Mouse (Mus musculus): ENCODE measurements around the gene Serpina3i. TPM values are rescaled to one million over a fixed set of nuclear protein-coding genes. Genes with fewer than 3 reads are reported as not detected.
"Not testable (repeated sequence)": the region's sequence is repeated elsewhere in the genome, so short reads cannot be mapped to it uniquely, and the experiment has no call there.

Serpina3i gene
- not detected in 2 replicates for total RNA-seq (2014; fragmentation: Nextera tagmentation)
- total RNA-seq (2017) = not detected in 2 replicates

DNA sequence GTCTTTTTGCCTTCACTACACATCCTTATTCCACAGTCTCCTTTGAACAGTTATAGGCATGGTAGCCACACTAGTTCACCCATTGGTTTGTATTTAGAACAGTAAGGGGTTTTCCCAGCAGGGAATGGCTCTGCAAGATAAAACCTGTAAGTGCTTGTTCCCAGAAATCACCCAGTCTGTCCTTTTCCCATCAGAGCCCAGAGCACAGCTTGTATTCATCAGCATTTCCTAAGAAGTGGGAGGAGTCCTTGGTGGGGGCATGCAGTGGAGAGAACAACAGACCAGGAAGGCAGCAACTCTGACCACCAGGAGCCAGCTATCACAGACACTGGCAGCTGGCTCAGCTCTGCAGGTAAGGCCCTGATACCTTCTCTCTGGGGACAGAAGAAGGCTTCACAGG lies at the start of gene Serpina3i:
Gene Serpina3i, plus strand, starts transcription at position 260 of the 400 bp plus-strand sequence.
- no peak for ATAC-seq (replicated peaks; ENCODE audit: poor library complexity, severe bottlenecking)

DNA sequence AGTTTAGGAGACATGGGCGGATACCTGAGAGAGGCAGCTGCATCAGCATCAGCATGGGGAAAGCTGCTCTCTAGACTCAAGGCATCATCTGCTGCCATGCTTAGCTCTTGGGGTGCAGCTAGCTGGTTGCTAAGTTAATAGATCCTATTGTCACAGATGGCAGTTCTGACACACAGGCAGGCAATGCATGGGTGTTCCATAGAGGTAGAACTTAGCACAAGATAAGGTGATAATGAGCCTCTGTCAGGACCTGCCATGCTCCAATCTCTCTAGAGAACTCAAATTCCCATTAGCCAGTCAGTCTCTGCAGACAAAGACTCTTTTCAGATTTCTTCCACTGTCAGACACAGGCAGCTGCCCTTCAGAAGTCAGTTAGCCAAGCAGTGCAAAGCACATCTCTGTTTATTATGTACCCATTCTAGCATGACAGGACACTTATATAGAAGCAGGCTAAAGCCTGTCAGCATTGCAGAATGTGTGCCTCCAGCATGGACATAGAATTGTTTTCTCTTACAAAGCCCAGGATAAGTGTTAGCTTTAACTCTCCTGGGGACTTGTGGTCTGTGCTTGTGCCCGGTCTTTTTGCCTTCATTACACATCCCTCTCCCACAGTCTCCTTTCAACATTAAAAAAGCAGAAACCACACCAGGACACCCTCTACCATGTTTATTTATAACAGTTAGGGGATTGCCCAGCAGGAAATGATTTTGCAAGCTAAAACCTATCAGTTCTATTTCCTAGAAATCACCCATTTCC lies 49.1 kb upstream of the Serpina3i start:
- ATAC-seq (replicated peaks; ENCODE audit: poor library complexity, severe bottlenecking) = peak; percentile 89

DNA sequence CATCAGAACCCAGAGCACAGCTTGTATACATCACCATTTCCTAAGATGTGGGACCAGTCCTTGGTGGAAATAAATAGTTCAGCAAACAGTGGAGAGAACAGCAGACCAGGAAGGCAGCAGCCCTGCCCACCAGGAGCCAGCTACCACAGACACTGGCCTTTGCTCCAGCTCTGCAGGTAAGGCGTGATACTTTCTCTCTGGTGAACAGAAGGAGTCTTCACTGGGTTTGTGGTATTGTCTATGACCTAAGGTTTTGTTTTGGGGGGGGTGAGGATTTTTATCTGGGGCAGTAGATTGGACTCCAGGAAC lies 48.5 kb upstream of the Serpina3i start, which contains the start of gene Serpina3f:
Gene Serpina3f, plus strand, starts transcription at position 100 of the 309 bp plus-strand sequence.
- no peak for ATAC-seq (replicated peaks; ENCODE audit: poor library complexity, severe bottlenecking)

DNA sequence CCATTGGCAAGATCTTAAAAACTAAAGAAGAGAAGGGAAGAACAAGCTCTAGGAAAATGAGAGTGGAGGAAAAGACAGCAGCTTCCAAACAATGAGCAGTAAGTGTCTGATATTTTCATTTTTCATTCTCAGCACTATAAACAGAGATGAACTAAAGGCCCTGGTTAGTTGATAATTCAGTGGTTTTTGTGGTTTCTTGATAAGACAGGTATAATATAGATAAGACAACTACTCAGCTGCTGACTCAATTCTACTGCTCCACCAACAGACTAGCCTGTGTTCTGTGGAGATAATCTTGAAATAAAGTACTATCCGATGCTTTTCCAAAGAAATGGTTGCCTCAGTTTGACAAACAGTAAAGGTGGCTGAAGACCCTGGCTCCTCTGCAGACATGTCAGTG lies 47.7 kb upstream of the Serpina3i start:
- no peak for ATAC-seq (replicated peaks; ENCODE audit: poor library complexity, severe bottlenecking)

DNA sequence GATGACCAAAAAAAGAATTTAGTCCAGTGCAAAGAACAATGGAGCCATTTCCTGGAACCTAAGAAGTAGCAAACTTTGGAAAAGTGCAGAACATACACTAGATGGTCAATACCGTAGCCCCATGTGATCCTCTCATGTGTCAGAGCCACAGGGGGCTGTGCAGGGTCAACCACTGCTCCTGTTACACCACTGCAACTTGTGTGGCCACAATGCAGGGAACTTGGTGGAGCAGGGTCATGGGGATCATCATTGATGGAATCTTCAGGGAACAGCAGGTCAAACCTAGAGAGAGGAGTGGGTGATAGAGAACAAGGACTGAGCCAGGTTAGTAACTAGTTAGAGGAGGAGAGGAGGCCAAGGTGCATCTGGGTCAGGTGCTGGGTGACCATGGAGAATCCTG lies 41.3 kb upstream of the Serpina3i start:
- no peak for ATAC-seq (replicated peaks; ENCODE audit: poor library complexity, severe bottlenecking)

DNA sequence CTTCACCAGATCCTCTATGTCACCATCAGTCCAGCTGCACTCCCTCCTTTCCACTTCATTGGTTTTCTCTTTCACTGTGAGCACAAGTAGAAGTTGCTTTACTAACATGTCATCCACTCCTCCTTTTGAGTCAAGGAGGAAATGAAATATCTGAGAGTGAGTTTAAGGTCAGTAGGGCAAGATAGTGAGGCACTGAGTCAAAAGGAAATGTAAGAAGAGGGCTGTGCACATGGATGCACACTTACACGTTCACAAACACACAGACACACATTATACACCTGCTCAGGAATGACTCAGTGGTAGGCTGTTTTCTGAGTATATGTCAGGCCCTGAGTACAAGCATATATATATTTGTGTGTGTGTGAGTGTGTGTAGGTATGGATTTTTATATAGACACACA lies 39.2 kb upstream of the Serpina3i start:
- 0 out of 2 replicates have a peak, but pooled peaks have one; percentile 4 for ATAC-seq (replicated peaks; ENCODE audit: poor library complexity, severe bottlenecking)

DNA sequence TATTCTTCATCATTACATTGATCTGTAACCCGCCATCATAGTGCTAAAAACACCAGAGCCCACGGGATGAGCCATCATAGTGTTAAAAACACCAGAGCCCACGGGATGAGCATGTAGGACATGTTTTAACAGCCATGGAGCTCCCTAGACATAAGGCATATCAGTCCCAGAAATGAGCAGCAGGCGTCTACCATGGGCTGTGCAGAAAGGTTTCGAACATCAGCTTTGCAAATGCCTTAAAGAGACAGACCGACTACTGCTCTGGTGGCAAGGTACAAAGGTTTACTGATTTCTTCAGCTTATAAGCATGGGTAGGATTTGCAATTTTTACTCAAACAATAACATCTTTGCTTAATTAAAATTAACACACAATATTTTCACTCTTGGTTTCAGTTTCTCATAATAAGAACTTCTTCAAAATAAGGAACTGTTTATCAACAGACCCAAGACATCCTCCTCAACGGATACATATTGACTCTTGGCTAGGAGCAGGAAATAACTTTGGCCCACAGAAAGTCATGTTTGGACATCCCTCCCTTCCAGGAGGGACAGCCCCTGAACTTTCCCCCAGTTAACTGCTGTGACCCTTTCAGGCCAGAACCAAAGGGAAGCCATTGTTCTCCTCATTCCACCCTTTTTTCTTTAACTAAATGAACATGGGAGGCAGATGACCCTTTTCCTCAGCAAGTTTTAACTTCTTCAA lies 38.2 kb upstream of the Serpina3i start:
- ATAC-seq (replicated peaks; ENCODE audit: poor library complexity, severe bottlenecking) = peak; percentile 91

DNA sequence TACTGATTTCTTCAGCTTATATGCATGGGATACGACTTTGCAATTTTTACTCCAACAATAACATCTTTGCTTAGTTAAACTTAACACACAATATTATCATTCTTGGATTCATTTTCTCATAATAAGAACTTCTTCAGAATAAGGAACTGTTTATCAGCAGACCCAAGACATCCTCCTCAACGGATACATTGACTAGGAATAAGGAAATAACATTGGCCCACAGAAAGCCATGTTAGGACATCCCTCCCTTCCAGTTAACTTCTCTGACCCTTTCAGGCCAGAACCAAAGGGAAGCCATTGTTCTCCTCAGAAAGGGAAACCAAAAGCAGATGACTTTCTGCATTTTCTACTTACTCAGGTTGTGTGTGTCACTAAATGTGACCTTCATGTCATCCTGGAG lies 32.2 kb upstream of the Serpina3i start:
- ATAC-seq (replicated peaks; ENCODE audit: poor library complexity, severe bottlenecking) = peak; percentile 55; the same call in 1 of the 2 replicates

DNA sequence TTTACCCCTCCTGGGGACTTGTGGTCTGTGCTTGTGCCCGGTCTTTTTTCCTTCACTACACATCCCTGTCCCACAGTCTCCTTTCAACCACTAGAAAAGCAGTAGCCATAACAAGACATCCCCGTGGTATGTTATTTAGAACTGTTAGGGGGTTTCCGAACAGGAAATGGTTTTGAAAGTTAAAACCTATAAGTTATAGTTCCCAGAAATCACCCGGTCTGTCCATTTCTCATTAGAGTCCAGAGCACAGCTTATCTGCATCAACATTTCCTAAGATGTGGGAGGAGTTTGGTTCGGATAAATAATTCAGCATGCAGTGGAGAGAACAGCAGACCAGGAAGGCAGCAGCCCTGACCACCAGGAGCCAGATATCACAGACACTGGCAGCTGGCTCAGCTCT lies 27.0 kb upstream of the Serpina3i start, which contains the start of gene Serpina3g:
Gene Serpina3g, plus strand, starts transcription at position 331 of the 400 bp plus-strand sequence.
- peak; percentile 69 for ATAC-seq (replicated peaks; ENCODE audit: poor library complexity, severe bottlenecking)

DNA sequence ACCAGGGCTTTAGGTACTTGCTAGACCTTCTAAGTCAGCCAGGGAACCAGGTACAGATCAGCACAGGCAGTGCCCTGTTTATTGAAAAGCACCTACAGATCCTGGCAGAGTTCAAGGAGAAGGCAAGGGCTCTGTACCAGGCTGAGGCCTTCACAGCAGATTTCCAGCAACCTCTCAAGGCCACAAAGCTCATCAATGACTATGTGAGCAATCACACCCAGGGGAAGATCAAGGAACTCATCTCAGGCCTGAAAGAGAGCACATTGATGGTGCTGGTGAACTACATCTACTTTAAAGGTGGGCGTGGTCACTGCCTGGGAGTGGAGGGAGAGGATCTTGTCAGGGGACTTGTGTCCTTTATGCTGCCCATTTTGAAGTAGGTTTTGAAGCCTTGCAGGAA lies 24.9 kb upstream of the Serpina3i start:
- not testable (repeated sequence) for ATAC-seq (replicated peaks; ENCODE audit: poor library complexity, severe bottlenecking)

DNA sequence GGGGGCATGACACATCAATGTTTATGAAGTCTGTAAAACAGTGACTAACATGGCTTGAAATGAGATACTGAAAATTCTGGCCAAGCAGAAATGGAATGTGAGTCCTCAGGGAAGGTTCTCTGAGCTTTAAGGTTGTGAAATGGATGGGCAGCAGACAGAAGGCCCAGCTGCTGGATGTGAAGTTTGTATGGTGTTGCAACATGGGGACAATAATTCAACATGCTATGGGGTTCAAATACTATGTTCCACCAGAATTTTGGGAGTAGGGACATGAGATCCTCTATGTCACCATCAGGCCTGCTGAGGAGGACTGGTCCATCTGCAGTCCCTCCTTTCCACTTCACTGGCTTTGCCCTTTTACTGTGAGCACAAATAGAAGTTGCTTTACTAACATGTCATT lies 19.6 kb upstream of the Serpina3i start:
- no peak for ATAC-seq (replicated peaks; ENCODE audit: poor library complexity, severe bottlenecking)

DNA sequence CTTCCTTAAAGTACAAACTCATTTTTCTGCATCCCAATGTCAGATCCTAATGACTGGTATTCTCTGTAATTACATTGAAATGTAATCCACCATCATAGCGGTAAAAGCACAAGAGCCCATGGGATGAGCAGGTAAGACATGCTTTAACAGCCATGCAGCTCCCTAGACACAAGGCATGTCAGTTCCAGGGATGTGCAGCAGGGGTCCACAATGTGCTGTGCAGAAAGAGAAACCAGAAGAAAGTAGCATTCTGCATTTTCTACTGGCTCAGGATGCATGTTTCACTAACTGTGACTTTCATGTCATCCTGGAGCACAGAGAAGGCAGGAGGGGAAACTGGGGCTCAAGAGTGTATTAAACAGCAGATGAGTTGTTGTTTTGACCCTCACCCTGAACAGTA lies 17.8 kb upstream of the Serpina3i start:
- no peak for ATAC-seq (replicated peaks; ENCODE audit: poor library complexity, severe bottlenecking)

DNA sequence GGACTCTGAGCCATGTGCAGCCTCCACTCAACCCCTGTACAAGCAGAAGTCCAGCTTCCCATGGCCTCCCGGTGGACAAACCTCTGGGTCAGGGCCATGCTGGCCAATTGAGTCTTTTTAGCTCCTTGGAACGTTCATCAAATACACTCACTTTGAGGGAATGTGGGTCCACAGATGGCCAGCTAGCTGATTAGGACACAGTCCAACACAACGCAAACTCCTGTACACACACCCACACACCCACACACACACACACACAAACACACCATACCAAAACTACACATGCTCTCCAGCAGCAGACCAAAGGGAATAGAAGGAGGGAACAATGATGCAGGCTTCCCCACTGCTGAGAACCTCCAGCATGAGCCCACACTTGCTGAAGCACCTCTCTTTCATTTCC lies 17.3 kb upstream of the Serpina3i start:
- no peak for ATAC-seq (replicated peaks; ENCODE audit: poor library complexity, severe bottlenecking)

DNA sequence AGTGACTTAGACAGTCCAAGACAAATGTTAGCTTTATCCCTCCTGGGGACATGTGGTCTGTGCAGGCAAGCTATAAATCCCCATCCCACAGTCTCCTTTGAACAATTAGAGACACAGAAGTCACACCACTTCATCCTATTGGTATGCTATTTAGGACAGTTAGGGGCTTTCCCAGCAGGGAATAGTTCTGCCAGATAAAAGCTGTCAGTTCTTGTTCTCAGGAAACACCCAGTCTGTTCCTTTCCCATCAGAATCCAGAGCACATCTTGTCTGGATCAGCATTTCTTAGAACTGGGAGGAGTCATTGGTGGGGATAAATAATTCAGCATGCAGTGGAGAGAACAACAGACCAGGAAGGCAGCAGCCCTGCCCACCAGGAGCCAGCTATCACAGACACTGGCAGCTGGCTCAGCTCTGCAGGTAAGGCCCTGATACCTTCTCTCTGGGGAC lies 15.3 kb upstream of the Serpina3i start:
- no peak for ATAC-seq (replicated peaks; ENCODE audit: poor library complexity, severe bottlenecking)

DNA sequence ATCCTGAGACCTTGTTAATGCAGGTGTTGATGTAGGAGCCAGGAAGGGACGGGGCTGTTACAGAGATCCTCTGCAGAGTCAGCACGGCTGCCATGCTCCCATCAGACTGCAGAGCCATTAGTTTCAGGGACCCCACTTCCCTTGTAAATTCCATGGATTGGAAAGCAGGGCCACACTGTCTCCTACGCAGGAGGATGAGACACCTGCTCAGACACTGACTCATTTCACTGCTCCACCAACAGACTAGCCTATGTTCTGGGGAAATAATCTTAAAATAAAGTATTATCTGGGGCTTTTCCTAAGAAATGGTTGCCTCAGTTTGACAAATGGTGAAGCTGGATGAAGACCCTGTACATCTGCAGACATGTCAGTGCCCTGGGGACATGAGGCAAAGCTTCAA lies 14.7 kb upstream of the Serpina3i start:
- ATAC-seq (replicated peaks; ENCODE audit: poor library complexity, severe bottlenecking) = no peak

DNA sequence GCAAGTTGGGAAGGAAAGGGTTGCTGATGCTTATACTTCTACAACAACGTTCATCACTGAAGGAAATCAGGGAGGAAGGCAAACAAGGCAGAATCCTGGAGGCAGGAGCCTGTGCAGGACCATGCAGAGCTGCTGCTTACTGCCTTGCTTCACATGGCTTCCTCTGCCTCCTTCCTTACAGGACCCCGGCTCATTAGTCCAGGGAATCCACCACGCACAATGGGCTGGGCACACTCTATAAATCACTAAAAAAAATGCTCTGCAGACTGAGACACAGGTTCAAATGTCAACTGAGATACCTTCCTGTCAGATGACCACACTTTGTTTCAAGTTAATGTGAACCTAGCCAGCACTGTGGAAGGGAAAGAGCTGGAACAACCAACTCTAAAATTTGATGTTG lies 1.9 kb upstream of the Serpina3i start:
- no peak for ATAC-seq (replicated peaks; ENCODE audit: poor library complexity, severe bottlenecking)

DNA sequence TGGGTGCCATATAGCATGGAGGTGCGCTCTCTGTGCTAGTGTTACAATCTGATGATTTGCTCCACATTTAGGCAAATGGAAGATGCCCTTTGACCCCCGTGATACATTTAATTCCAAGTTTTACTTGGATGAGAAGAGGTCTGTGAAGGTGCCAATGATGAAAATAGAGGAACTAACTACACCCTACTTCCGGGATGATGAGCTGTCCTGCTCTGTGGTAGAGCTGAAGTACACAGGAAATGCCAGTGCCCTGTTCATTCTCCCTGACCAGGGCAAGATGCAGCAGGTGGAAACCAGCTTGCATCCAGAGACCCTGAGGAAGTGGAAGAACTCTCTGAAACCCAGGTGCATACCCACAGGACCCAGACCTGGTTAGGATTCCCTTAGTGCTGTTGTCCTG lies 3.5 kb downstream of the Serpina3i start:
- ATAC-seq (replicated peaks; ENCODE audit: poor library complexity, severe bottlenecking) = peak; percentile 80

DNA sequence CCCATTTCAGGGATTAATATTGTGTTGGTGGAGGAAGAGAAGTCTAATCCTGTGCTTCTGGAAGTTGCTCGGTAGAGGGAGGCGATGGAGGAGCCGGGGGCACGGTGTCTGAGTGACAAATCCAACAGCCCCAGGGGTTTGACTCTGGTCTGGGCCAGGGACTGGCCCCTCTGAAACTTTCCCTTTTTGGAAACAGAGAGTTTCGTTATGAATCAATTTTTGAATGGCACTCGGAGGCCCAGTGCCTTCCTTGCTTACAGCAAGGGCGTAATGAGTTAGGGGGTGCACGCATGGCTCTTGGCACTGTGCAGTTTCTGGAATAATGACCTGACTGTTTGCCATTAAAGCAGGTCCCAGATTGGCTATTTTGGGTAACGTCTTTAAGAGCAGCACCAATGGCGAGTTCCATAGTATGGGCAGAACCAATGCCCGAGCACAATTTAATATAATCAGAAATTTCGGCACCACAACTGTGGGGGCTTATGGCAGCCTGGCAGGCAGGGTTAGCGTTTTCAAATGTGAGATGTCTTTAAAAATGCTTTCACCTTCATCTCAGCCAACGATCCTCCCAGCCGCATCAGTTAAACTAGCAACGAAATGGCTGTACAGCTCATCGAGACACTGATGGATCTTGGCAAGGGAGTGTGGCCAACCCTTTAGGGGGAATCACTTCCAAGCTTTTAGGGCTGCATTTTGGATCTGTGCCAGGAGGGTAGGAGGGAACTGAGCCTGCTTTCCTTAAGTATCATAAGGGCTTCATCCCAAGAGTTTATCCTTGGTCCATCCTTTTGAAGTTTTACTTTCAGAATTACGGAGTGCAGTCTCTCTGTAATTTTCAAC lies 15.5 kb downstream of the Serpina3i start:
- ATAC-seq (replicated peaks; ENCODE audit: poor library complexity, severe bottlenecking) = no peak

DNA sequence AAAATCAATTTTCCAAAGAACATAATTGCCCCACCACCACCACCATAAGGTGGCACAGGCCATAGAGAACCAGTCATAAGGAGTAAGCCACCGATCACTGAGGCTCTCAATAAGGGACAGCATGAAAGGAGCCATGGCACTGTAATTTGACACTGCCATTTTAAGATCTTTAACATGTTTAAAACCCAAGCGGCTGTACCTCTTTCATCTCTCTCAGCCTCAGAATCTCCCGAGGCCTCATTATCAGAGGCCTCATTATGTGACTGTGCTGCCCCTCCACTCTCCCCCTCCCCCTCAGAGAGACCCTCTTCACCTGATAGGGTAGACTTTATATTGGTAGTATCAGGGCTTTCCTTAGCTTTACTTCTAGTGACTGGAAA lies 16.1 kb downstream of the Serpina3i start:
- no peak for ATAC-seq (replicated peaks; ENCODE audit: poor library complexity, severe bottlenecking)

DNA sequence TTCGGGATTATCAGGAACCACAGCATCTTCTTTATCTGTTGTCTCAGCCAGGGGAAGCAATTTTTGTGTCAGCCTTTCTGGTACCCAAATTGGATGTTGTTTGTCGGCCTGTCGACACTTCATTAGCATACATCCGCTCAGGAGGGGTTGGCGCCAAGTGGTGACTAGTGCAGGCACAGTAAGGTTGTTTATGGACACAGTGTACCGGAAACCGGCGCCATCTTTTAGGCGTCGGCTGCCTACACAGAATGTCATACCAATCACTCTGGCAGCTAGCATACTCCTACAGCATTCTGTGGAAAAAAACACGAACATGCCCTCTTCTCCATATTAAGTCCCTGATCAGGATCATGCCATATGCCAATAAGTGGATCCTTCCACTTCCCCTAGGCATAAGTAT lies 20.5 kb downstream of the Serpina3i start:
- ATAC-seq (replicated peaks; ENCODE audit: poor library complexity, severe bottlenecking) = no peak

DNA sequence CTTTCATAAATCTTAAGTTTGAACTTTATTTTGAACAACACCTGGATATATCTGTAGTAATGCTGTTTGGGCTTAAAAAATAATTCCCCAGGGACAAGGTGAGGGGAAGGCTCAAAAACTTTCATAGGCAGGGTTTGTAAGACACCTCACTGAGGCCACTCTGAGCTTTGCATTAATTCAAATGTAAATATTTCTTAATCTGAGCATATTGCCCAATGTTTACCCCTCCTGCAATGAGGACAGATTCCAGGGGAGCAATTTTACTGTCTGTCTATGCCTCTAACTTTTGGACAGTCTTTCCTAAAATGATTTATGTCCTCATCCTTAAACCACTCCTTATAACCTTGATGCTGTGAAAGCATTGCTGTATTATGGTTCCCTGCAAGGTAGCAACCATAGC lies 25.4 kb downstream of the Serpina3i start:
- peak; percentile 46 for ATAC-seq (replicated peaks; ENCODE audit: poor library complexity, severe bottlenecking)
